8 mouse cellular contexts compared by ENCODE assay signal in genomic region chr1:13494727-13495404, GRCm38 (mm10).
DNase-seq lines count a peak whose midpoint lies in the region; ATAC-seq and TF ChIP-seq lines count a peak whose summit lies in the region.

No protein-coding gene starts in this region.

- H3K27ac ChIP-seq in heart, embryonic 13.5 days (replicated peaks), result no peak overlapping the region
- H3K27ac ChIP-seq in hindbrain, postnatal 0 days, result no peak overlapping the region
- no peak overlapping the region for H3K27ac ChIP-seq in liver, embryonic 11.5 days (ENCODE audit: low read depth, low read length)
- H3K27ac ChIP-seq in stomach, postnatal 0 days (replicated peaks), result no peak overlapping the region

- no peak for ATAC-seq in heart, embryonic 13.5 days (ENCODE audit: extremely low read depth, insufficient number of reproducible peaks, low FRiP score, low TSS enrichment)
- ATAC-seq in hindbrain, postnatal 0 days, result no peak
- no peak for ATAC-seq in liver, embryonic 11.5 days (replicated peaks; ENCODE audit: low FRiP score)
- no peak for ATAC-seq in stomach, postnatal 0 days (ENCODE audit: low FRiP score, low TSS enrichment)

- no peaks in the 10 kb centered on the region for H3K9me3 ChIP-seq in heart, embryonic 13.5 days
- H3K9me3 ChIP-seq in hindbrain, postnatal 0 days (ENCODE audit: low read length), result no peaks in the 10 kb centered on the region
- no peaks in the 10 kb centered on the region for H3K9me3 ChIP-seq in liver, embryonic 11.5 days (ENCODE audit: control insufficient read depth, low read length)
- no peaks in the 10 kb centered on the region for H3K9me3 ChIP-seq in stomach, postnatal 0 days (ENCODE audit: control insufficient read depth, low read length)

- peak overlapping the region; percentile 48; the same call in 1 of the 2 replicates for H3K9ac ChIP-seq in heart, embryonic 13.5 days
- H3K9ac ChIP-seq in hindbrain, postnatal 0 days (replicated peaks; ENCODE audit: low read length), result no peak overlapping the region
- H3K9ac ChIP-seq in liver, embryonic 11.5 days (ENCODE audit: low read depth, low read length), result no peak overlapping the region
- H3K9ac ChIP-seq in stomach, postnatal 0 days (ENCODE audit: low read length), result no peak overlapping the region

- H3K4me1 ChIP-seq in heart, embryonic 13.5 days, result peaks cover 5% of the 10 kb centered on the region; the same call in 1 of the 2 replicates
- no peaks in the 10 kb centered on the region for H3K4me1 ChIP-seq in hindbrain, postnatal 0 days (ENCODE audit: insufficient read depth, low read length)
- no peaks in the 10 kb centered on the region for H3K4me1 ChIP-seq in liver, embryonic 11.5 days (replicated peaks; ENCODE audit: control insufficient read depth, insufficient read depth, low read length)
- no peaks in the 10 kb centered on the region for H3K4me1 ChIP-seq in stomach, postnatal 0 days (replicated peaks; ENCODE audit: control insufficient read depth, insufficient read depth)

- H3K27me3 ChIP-seq in heart, embryonic 13.5 days (replicated peaks), result peaks cover 15% of the 10 kb centered on the region
- no peaks in the 10 kb centered on the region for H3K27me3 ChIP-seq in hindbrain, postnatal 0 days (ENCODE audit: insufficient read depth, low read length)
- H3K27me3 ChIP-seq in liver, embryonic 11.5 days (replicated peaks; ENCODE audit: control insufficient read depth, insufficient read depth, low read length), result peaks cover 4% of the 10 kb centered on the region; the same call in 1 of the 2 replicates
- H3K27me3 ChIP-seq in stomach, postnatal 0 days (ENCODE audit: control insufficient read depth, insufficient read depth, low read length), result no peaks in the 10 kb centered on the region

- 26% methylated on average over 16 of the region's 16 CpGs for WGBS in heart, embryonic 13.5 days
- WGBS in hindbrain, postnatal 0 days, result 49% methylated on average over 16 of the region's 16 CpGs
- 20% methylated on average over 16 of the region's 16 CpGs for WGBS in liver, embryonic 11.5 days
- WGBS in stomach, postnatal 0 days, result 34% methylated on average over 16 of the region's 16 CpGs

- H3K36me3 ChIP-seq in heart, embryonic 13.5 days, result no peaks in the 10 kb centered on the region
- H3K36me3 ChIP-seq in hindbrain, postnatal 0 days (ENCODE audit: insufficient read depth, low read length), result no peaks in the 10 kb centered on the region
- no peaks in the 10 kb centered on the region for H3K36me3 ChIP-seq in liver, embryonic 11.5 days (ENCODE audit: control insufficient read depth, insufficient read depth, low read length)
- H3K36me3 ChIP-seq in stomach, postnatal 0 days (ENCODE audit: control insufficient read depth, insufficient read depth, low read length), result no peaks in the 10 kb centered on the region

- H3K4me2 ChIP-seq in heart, embryonic 13.5 days, result peak overlapping the region; percentile 61
- H3K4me2 ChIP-seq in hindbrain, postnatal 0 days (ENCODE audit: low read depth, low read length), result peak overlapping the region; percentile 34; the same call in 1 of the 2 replicates
- peak overlapping the region; percentile 30 for H3K4me2 ChIP-seq in liver, embryonic 11.5 days
- H3K4me2 ChIP-seq in stomach, postnatal 0 days (replicated peaks; ENCODE audit: low read depth), result peak overlapping the region; percentile 26; the same call in 1 of the 2 replicates

- no peak for TF ChIP-seq EP300 in stomach, postnatal 0 days (optimal IDR thresholded peaks at IDR 0.05)

- DNase-seq in heart, adult 18-20 months, result no peak
- DNase-seq in brain, embryonic 14.5 days (ENCODE audit: low read depth), result peak; percentile 42
- no peak for DNase-seq in hindbrain, postnatal 0 days (ENCODE audit: low spot score)
- no peak for DNase-seq in liver, embryonic 11.5 days (ENCODE audit: low spot score)
- no peak for DNase-seq in stomach, postnatal 0 days (ENCODE audit: low spot score)
- DNase-seq in frontal cortex, postnatal 25 days (ENCODE audit: low spot score in 2 of 2), result no peak
- DNase-seq in cerebellum, adult 11 months, result no peak

- H3K4me3 ChIP-seq in heart, embryonic 13.5 days, result peak overlapping the region; percentile 36
- no peak overlapping the region for H3K4me3 ChIP-seq in hindbrain, postnatal 0 days (ENCODE audit: low read length)
- no peak overlapping the region for H3K4me3 ChIP-seq in liver, embryonic 11.5 days (ENCODE audit: low read depth, low read length)
- H3K4me3 ChIP-seq in stomach, postnatal 0 days (ENCODE audit: low read depth, low read length), result no peak overlapping the region

- TF ChIP-seq POLR2A in brain, embryonic 14.5 days (IDR thresholded peaks at IDR 0.05; ENCODE audit: borderline replicate concordance, extremely low read depth, insufficient read depth, insufficient read length, poor library complexity, severe bottlenecking), result no peak

- no peak for TF ChIP-seq CTCF in brain, embryonic 14.5 days (IDR thresholded peaks at IDR 0.05; ENCODE audit: borderline replicate concordance, extremely low read depth, insufficient read depth, insufficient read length)
- no peak for TF ChIP-seq CTCF in hindbrain, postnatal 0 days (IDR thresholded peaks at IDR 0.05; ENCODE audit: low read depth)
- no peak for TF ChIP-seq CTCF in stomach, postnatal 0 days (IDR thresholded peaks at IDR 0.05; ENCODE audit: low read depth)
